Mouse (Mus musculus): ENCODE data around the gene Jmjd7.

The Jmjd7 gene

DNA sequence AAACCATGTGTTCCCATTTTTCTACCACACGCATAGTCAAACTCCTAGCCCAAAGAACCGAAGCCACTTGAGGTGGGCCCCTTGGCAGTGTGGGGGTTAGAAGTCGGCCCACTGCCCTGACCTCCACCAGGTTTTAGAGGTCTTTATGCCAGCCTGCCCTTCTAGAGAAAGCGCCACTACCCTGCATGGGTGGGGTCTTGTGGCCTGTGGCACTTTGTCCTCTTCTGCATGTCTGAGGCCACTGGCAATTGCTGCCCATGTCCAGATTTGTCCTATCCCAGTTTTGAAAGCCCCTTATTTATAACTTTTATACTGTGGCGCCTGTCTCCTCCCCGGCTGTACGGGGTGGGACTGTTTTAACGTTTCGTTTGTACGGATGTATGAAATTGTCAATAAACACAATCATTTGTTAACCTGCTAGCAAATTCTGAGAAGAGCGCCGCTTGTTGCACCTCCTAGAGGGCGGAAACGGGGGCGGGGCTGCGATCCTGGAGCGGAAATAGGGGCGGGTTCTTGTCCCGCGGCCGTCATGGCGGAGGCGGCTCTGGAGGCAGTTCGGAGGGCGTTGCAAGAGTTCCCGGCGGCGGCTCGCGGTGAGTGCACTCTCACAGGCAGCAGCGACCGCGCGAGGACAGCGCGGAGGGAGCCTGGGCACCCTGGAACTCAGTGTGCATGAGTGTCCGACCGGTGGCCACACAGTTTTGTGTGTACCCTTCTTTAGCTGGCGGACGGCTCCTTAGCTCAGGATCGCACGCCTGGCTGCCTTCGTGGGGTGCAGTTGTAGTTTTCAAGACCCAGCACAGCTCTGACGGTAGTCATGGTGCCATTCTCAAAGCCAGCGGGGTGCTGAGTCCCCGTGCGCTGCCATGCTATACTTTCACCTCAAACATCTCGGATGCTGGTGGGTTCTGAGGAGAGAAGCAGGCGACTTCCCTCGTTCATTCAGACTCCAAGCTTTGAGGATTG, at the start of gene Jmjd7, which contains the start of gene Gm28042:
Jmjd7 (plus strand) TSS at position 500 of the 966 bp plus-strand sequence.
Gm28042 (plus strand) TSS at position 510 of the 966 bp plus-strand sequence.
- DNase-seq: peak; percentile 92

DNA sequence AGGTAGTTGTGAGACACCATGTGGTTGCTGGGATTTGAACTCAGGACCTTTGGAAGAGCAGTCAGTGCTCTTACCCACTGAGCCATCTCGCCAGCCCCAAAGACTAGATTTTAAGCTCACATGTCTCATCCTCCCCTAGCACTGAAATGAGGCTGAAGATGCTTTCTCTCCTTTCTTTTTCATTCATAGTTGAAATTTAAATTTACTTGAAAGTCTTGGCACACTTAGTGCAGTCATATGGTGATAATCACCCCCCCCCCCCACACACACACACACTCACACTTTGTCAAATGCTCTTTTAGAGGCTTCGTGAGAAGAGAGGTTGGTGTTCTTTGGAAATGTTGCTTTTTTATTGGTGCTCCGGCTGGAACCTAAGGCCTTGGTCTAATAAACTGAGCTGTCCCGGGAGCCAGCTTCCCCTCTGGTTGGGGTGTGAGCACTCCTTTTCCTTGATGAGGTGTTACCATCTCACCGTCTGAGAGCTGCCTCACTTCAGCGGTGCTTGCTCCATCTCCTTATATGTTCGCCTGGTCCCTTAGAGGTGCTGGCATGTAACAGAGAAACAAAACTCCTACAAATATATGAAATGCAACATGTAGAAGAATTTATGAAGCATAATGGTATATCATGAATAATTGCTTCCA, 46.8 kb upstream of the Jmjd7 start:
- no peak for DNase-seq

DNA sequence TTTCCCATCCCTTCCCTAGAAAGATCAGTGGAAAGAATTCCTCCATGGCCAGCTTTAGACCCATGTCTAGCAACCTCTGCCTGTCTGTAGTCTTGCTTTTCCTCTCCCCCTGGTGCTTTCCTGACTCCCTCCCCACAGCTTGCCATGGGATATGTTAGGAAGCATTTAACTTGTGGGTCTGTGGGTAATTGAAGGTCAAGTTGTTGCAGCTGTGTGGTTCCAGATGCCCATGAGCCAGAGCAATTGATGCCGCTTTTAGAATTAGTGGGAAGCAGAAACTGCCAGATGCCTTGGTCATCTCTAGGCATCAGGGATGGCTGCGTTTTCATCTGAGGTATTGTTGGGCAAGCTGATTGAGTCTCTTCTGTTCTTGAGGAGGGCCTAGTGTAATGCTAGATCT, 45.7 kb upstream of the Jmjd7 start:
- DNase-seq: no peak

DNA sequence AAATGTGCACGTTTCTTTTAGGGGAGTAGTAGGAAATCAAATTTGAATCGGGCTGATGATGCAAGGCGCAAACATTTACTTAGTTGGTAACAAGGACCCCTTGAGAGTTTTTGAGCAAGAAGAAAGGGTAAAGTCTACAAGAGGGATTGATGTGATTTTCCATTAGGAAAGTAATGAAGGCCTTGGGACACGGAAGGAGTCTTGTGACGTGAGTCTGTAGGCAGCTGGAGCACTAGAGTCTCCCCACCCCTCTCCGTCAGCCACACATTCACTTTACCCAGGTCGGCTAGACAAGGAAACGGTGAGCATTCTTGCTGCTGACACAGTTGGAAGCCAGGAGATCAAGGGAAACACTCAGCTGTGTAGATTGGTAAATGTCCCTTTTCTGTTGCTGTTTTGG, 41.4 kb upstream of the Jmjd7 start:
- no peak for DNase-seq

DNA sequence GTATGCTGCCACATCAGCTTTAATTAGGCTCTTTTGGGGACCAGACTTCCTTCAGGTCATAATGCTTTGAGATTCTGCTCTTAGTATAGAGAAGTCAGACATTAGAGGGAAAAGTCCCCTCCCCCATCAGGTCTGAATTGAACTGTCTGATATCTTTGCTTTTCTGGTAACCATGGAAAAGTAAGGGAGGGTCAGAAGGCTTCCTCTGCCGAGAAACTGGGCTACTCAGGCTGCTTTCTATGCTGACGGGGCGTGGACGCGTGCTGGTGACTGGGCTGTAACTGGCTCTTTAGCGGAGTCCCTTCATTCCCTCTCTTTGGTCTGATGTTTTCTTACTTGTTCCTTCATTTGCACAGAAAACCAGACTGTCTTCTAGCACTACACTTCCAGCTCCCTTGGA, 40.9 kb upstream of the Jmjd7 start:
- no peak for DNase-seq

DNA sequence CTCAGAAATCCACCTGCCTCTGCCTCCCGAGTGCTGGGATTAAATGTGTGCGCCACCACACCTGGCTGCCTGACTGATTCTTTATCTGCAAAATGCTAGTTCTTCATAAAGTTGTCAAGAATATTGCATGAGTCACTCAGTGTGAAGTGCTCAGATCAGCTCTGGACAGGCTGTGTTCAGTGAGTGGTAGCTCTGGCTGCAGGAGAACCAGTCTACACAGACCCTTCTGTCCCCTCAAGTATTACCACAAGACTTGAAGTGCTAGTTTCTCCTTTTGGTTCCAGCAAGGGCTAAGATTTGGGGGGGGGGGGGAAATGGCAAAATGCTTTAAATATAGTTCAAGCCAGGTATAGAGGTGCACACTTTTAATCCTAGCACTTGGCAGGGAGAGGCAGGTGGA, 39.8 kb upstream of the Jmjd7 start:
- DNase-seq: no peak

DNA sequence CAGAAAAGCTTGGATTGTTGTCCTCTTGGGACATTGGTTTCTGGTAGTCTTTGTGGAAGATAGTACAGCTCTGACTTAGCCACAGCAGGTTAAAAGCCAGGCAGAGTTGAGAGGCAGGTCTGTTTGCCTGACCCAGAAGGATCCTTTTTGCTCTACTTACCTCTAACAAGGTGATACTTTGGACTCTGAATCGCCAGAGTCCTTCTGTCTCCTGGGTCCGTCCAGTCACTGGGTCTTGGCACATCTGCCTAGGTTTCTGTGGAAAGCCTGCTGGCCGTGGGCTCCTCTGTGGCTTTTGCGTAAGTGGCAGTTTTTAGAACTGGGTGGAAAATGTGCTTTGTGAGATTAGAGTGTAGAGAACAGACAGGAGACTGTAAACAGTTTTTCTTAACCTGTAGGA, 38.3 kb upstream of the Jmjd7 start:
- no peak for DNase-seq

DNA sequence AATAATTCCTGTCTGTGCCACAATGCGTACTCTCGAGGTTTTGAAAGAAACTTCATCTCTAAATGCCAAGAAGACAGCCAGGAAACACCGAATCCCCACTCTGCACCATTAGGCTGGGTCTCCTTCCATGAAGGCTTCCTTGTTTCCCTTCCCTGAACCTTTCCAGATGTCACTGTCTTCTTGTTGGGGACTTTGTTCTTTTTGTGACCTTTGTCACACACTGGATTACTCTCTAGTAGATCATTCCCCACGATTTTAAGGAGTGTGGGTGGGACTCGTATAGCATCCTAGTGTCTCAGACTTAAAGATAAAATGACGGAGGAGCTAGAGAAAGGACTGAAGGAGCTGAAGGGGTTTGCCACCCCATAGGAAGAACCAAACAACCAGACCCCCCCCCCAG, 36.4 kb upstream of the Jmjd7 start:
- no peak for DNase-seq

DNA sequence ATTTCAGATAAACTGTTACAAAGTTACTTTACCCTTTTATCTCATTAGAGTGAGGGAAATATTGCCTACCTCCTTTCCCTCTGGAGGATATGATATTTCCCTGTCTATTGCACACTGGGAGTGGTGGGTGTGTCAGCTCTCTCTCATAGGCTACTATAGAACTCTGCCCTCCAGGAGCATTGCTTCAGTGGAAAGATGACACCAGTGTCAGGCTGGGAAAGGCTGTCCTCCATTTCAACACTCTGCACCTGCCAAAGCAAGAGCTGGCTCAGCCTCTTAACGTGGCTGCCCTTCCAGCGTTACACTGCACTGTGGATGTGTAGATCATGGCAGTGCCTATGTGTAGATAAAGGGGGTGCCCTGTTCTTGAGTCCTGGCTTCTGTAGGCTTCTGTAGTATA, 34.9 kb upstream of the Jmjd7 start:
- DNase-seq: no peak

DNA sequence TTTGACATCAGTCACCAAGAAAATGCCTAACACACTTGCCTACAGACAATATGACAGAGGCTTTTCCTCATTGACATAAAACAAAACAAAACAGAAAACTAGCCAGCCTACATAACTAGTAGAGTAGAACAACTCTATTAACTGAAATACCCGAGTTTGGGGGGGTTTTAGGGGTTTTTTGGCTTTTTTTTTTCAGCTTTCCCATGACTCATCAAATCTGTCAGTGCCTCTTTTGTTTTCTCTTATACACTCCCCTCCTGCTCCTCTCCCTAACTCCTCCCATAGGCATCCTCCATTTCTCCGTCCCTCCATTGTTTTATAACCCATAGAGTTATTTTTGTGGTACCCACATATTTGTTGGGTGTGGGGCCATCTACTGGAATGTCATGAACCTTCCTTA, 33.8 kb upstream of the Jmjd7 start:
- DNase-seq: no peak

DNA sequence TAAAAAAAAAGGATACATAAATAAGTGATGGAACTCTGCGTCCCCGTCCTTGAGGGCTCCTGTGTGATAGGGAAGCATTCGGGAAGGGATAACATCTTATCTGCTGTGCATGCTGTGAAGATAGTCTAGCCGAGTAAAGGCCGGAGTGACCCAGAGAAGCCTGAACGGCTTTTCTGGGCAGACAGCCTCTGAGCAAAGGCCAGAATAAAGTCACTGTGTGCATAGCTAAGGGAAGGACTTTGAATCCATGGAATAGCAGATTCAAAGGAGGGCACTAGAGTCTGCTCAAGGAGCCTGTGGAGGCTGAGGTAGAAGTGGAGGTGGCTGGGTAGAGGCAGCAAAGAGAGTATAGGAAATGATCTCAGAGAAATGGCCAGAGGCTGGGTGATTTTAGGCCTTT, 32.4 kb upstream of the Jmjd7 start:
- no peak for DNase-seq

DNA sequence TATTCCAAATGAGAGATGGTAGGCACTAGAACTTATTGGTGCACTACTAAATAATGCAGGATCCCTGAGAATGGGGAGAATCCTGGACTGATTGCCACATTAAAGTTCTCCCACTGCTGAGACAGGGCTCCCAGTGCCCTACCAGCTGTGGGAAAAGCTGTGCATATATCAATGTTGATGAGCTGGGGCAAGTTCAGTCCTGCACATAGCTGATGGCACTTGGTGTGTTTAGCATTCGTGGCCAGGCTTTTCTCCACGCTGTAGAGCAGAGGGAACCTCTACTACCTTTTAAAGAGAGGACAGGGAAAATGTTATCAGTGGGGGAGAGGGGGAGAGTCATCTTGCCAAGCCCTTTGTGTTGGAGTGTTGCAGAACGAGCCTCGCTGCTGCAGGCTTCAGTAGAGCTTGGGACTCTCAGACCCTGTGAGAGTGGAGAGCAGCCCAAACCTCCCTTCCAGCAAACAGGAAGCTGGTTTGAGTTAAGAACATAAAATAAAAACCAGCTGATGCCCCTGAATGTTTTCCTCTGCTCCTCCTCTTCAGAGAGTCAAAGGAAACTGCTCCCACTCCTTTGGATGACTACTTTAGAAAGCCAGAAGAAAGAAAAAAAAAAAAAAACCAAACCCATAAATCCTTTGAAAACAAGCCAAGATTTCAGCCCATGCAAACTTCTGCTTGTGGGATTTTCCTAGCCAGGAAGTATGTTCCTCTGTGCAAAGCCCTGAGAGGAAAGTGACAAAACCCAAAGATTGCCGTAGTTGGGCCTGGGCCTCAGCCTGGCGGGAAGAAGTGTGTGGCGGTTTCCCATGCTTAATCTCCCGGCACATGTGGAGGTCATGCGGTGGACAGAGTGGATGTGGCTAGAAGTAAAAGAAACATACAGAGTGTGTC, 31.6 kb upstream of the Jmjd7 start:
- no peak for DNase-seq

DNA sequence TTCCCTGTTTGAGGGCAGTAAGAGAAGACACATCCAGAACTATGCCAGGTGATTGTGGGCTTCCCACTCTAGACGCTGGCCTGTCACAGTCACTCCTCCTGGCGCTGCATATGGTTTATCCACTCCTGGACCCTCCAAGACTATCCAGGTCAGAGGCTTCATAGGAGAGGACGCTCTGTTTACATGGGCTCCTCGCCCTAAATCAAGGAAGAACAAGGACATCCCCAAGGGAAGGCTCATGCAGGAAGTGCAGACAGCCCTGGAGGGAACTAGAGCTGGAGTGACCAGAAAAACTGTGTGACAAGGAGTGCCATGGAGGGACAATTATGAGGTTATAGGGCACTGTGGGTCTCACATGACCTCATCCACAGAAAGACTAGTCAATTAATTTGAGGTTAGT, 29.9 kb upstream of the Jmjd7 start:
- no peak for DNase-seq

DNA sequence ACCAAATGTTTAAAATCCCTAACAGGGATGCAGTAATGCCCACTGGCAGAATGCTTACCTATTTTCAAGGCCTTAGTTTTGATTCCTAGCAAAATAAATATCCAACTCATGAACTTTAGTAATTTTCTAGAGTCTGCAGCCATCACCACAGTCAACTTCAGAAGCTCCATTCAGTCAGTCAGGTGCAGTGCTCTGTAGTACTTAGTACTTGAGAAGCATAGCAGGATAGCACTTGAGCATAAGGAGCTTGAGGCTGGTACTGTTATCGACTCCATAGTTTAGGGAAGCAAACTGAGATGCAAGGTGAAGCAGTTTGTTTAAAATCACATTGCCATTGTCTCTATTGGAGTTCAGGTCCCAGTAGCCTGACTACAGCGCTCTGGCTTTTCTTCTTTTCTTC, 27.6 kb upstream of the Jmjd7 start:
- no peak for DNase-seq

DNA sequence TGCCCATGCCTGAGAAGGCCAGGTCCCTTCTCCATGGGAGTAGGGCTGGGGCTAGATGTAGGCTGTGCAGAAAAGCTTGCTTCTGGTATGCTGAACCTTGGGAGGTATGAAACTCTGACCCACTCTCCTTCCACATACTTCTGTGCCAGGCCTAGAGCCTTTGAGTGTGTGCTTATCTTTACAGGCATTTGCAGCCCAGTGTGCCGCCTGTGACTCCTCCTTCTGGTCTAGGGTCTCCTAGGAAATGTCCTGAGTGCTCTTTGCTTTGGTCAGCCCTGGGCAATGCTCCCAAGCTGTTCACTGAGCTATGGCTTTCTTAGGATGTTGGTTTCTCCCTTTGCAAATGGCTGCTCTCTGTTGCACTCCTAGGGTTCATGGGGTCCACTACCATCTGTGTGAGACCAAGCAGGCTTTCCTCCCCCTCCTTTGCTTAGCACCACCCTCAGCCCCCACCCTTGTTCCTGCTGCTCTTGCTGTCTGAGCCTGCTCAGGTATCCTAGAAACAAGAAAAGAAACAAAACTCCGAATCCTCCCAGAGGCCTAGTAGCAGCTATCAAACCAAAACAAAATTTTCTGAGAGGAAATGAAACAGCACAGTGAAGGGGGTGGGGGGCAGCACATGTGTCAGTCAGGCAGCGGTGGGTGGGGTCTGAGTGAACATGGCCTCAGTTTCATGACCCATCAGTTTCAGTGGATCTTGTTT, 26.2 kb upstream of the Jmjd7 start:
- no peak for DNase-seq

DNA sequence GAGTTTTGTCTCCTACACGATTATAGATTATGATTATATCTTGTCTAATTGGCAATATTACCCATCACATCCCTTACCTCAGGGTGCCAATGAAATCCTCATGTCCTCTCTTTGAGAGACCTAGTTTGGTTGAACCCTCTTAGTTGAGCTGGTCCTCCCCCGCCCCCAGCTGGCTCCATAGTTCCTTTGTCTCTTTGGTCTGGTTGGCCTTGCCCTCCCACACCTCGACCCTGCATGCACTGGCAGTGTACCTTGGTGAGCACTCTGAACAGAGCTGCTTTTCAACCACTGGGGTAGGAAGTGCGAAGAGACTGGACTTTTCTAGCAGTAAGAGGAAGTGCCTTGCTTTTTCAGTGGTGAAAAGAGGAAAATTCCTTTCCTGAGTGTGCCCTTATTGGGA, 25.3 kb upstream of the Jmjd7 start:
- no peak for DNase-seq

DNA sequence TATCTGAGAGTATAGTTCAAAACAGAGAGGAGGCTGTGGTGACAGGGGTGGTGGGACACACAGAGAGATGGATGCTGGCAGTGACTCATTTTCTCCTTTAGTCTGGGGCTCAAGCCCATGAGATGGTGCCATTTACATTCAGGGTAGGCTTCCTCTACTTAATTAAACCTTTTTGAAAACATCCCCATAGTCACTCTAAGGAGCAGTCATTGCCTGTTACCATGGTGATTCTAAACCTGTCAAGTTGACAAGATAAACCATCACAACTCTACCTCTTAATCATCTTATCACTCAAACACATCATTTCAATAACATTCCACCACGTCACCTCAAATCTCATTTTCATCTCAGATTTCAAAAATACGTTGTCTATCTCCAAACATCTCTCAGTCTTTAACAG, 23.3 kb upstream of the Jmjd7 start:
- no peak for DNase-seq

DNA sequence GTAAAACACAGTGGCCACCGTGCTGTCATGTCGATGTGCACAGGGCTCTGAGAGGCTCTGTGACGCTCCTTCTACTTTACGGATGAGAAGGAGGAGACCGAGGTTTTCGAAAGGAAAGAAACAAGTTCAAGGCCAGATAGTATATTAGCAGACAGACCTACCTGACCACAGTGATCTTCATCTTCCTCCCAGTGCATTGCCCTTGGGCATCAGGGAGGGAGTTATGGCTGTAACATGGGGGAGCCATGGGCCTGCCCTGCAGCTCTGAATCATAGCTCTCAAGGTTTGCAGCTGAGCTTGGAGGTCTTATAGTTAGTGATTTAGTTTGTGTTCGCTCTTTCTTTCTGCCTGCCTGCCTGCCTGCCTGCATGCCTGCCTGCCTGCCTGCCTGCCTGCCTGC, 20.6 kb upstream of the Jmjd7 start:
- DNase-seq: peak; percentile 4

DNA sequence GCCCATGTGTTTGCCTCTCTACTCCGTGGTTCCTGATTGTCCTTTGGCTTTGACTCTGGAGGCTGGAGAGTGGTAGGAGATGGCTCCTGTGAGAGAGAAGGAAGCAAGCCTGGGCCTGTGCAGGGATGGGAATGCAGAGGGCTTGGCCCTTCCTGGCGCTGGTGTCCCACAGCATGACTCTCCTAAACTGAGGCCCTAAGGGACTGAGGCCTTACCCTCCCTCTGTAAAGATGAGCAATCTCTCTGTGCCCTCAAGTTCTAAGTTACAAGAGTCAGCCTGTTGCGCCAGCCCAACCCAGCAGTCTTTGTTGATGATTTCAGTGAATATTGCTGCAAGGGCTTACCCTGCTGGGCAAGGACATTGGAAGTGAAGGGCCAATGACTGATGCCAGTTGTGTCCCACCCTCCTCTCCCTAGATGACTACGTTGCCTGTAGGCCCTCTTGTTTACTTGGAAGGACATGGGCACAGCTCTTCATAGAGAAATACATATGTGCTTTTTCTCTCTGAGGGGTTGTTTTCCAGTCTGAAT, 19.5 kb upstream of the Jmjd7 start:
- DNase-seq: no peak

DNA sequence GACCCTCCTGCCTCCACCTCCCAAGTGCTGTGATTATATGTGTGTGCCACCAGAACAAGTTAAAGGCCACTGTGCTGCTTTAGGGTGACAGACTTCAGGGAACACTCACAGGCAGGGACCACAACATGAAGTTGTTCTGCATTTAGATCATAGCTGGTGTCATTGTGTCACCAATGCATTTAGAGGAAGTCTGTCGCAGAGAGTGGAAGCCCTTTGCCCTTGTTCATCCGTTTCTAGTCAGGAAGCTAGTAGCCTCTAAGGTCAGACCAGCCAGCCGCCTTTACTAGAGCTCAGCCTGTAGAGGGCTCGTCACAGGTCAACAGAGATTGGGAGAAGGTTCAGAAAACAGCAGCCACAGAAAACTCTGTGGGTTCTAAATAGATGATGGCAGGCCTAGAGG, 18.6 kb upstream of the Jmjd7 start:
- DNase-seq: no peak

DNA sequence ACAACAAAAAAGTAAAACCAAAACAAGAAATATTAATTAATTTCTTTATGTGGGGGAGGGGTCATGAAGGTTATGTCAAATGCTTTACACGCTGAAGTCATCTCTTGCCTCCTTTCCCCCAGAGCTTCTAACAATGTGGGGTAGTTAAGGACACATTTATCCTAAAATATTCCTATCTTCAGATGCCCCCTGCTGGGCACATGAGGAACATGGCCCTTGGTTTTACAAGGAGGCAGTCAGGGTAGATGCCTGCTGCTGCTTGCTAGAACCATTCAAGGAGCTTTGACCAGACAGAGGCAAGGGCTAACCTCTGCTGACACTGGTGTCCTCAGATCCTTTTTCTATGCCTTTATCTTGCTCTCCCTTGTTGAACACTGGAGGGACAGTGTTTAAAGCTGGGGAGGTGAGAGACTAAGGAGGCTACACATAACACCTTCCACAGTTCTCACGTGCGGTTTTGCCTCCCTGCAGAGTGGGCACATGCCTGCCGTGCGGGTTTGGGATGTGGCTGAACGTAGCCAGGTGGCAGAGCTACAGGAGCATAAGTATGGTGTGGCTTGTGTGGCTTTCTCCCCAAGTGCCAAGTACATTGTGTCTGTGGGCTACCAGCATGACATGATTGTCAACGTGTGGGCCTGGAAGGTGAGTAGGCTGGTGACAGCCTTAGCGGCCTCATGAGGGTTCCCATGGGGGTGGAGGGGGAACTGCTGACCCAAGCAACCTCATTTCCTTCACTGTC, 15.7 kb upstream of the Jmjd7 start:
- DNase-seq: peak; percentile 68

DNA sequence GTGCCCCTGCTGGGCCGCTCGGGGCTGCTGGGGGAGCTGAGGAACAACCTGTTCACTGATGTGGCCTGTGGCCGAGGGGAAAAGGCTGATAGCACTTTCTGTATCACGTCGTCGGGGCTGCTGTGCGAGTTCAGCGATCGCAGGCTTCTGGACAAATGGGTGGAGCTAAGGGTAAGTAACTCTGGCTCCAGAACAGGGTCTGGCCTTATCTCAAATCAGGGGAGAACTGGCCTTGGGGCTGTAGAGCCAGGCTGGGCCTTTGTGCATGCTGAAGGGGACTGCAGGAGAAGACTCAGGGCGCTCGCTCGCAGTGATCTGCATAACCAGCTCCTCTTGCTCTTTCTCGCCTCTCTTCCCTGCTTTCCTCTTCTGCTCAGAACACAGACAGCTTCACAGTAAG, 14.4 kb upstream of the Jmjd7 start:
- no peak for DNase-seq

Data from retina, postnatal 1 day (tissue).